Mouse (Mus musculus) ES-E14 (cell line): ENCODE results near the gene Slc16a5.

Experiments
- HCFC1 ChIP-seq: IDR thresholded peaks from 2 replicates; pipeline ENCODE4 v1.6.1; 2012; ENCODE audit warnings: low read length, inconsistent platforms, borderline replicate concordance; ENCODE audit not compliant: insufficient read depth
- ZC3H11A ChIP-seq: IDR thresholded peaks from 2 replicates; pipeline ENCODE4 v1.6.1; 2012; ENCODE audit warnings: low read depth, mild to moderate bottlenecking, inconsistent platforms, low read length, borderline replicate concordance
- ZNF384 ChIP-seq: IDR thresholded peaks from 2 replicates; pipeline ENCODE4 v1.6.1; 2012; ENCODE audit warnings: low read depth, low read length, inconsistent platforms

GRCm38 (mm10) chr11:115427482-115428331, 34.6 kb upstream of the Slc16a5 start:
- TF ChIP-seq ZC3H11A = no peak; the same call in 1 of the 2 replicates
- no peak for TF ChIP-seq ZNF384
- TF ChIP-seq HCFC1 = peak; percentile 34; the same call in 1 of the 2 replicates
